Mouse (Mus musculus): ENCODE data around the gene Tnfrsf12a.

DNA sequence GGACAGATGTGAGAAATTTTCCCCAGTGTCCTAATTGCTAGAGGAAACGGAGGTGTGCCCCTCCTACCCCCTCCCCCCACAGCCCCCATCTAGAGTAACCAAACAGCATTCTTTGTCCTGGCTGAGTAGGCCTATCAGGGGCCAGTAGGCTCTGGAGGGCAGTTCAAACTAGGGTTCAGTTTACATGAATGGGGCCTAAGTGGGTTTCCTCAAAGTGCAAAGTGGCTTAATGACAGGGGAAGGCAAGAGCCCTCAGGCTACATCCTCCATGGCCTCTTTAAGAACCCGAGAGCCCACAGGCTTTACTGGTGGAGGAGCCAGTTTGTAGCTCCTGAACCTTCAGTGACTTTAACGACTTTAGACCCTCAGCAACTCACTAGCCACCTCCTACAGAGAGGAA lies 18.5 kb upstream of the Tnfrsf12a start:
- TF ChIP-seq CTCF (IDR thresholded peaks at IDR 0.05; ENCODE audit: borderline replicate concordance, insufficient read depth, low read depth, low read length) (no peak), POLR2A (IDR thresholded peaks at IDR 0.05; ENCODE audit: borderline replicate concordance, insufficient read depth, low read length) (no peak)

Measured in cerebellum, adult 2 months (tissue).